Mouse (Mus musculus): Measurements from ENCODE around the gene Cwc25.

The Cwc25 gene

GRCm38 (mm10) chr11:97771410-97771809 lies 5.1 kb upstream of the Cwc25 start:
- ChIA-PET POLR2A (interaction anchor here in 2 of 4 experiments (0.5 to 24.4 kb wide), 6 partner anchors 7 to 196 kb away, joined by 3 to 667 read pairs (median 20); partner anchors contain the start of genes Rpl23 (in 2 of the 2), 1700001P01Rik (in 1 of the 2), Lasp1 (in 1 of the 2) and Srcin1 (in 1 of the 2)), CTCF (interaction anchor here in 1 of 4 experiments (0.5 kb wide), 1 partner anchor 11 kb away, joined by 10 read pairs; no protein-coding TSS in a partner anchor)

- ChIA-PET CTCF (interaction anchor here in 2 of 4 experiments (0.6 to 1.4 kb wide), 2 partner anchors 21 to 225 kb away, joined by 3 to 6 read pairs; no protein-coding TSS in a partner anchor), POLR2A (interaction anchor here in 3 of 4 experiments (1.0 to 24.4 kb wide), 12 partner anchors 9 to 181 kb away, joined by 3 to 667 read pairs (median 6); partner anchors contain the start of genes 1700001P01Rik (in 2 of the 3), Lasp1 (in 2 of the 3), Rpl23 (in 2 of the 3) and Fbxo47 (in 1 of the 3))
Measured at GRCm38 (mm10) chr11:97769704-97770103, 3.3 kb upstream of the Cwc25 start.

GRCm38 (mm10) chr11:97761638-97762037 lies 4.7 kb downstream of the Cwc25 start:
- ChIA-PET POLR2A (interaction anchor here in 3 of 4 experiments (0.6 to 1.8 kb wide), 8 partner anchors 13 to 367 kb away, joined by 3 to 7 read pairs (median 4); partner anchors contain the start of gene Rpl23 (in 2 of the 3)), CTCF (interaction anchor here in 2 of 4 experiments (0.6 to 1.9 kb wide), 9 partner anchors 13 to 122 kb away, joined by 3 to 8 read pairs (median 4); partner anchors contain the start of genes 1700001P01Rik (in 1 of the 2), Fbxo47 (in 1 of the 2) and Pip4k2b (in 1 of the 2))

- CTCF ChIA-PET, result interaction anchor here in 1 of 4 experiments (0.6 to 0.7 kb wide), 2 partner anchors 128 to 949 kb away, joined by 3 read pairs; no protein-coding TSS in a partner anchor
- POLR2A ChIA-PET, result interaction anchor here in 2 of 4 experiments (0.7 to 1.3 kb wide), 6 partner anchors 11 to 362 kb away, joined by 3 to 5 read pairs (median 4); partner anchors contain the start of gene Rpl23 (in 1 of the 2)
Measured at GRCm38 (mm10) chr11:97758942-97759341, 7.4 kb downstream of the Cwc25 start.

GRCm38 (mm10) chr11:97758125-97758524 lies 8.2 kb downstream of the Cwc25 start:
- ChIA-PET POLR2A (interaction anchor here in 2 of 4 experiments (0.5 to 1.3 kb wide), 8 partner anchors 8 to 237 kb away, joined by 3 to 4 read pairs (median 4); partner anchors contain the start of genes Cwc25 (in 2 of the 2) and Rpl23 (in 1 of the 2)), CTCF (interaction anchor here in 3 of 4 experiments (0.6 to 1.6 kb wide), 3 partner anchors 54 to 221 kb away, joined by 3 to 4 read pairs (median 3); no protein-coding TSS in a partner anchor)

GRCm38 (mm10) chr11:97753277-97753676 lies 13.1 kb downstream of the Cwc25 start:
- ChIA-PET CTCF (interaction anchor here in 2 of 4 experiments (0.5 to 0.6 kb wide), 2 partner anchors 88 to 238 kb away, joined by 3 to 7 read pairs; no protein-coding TSS in a partner anchor), POLR2A (interaction anchor here in 3 of 4 experiments (0.6 to 2.3 kb wide), 9 partner anchors 9 to 53 kb away, joined by 3 to 10 read pairs (median 6); partner anchors contain the start of genes Cwc25 (in 2 of the 3), 1700001P01Rik (in 1 of the 3), Pcgf2 (in 1 of the 3) and Pip4k2b (in 1 of the 3))

- ChIA-PET POLR2A (interaction anchor here in 2 of 4 experiments (0.7 to 3.2 kb wide), 14 partner anchors 10 to 108 kb away, joined by 3 to 15 read pairs (median 3); partner anchors contain the start of genes Cwc25 (in 2 of the 2), Rpl23 (in 2 of the 2), 1700001P01Rik (in 1 of the 2) and Pcgf2 (in 1 of the 2)), CTCF (interaction anchor here in 2 of 4 experiments (0.5 to 1.2 kb wide), 3 partner anchors 13 to 118 kb away, joined by 3 to 8 read pairs (median 5); no protein-coding TSS in a partner anchor)
Measured at GRCm38 (mm10) chr11:97748496-97748895, 17.9 kb downstream of the Cwc25 start.

- CTCF ChIA-PET, result interaction anchor here in 2 of 4 experiments (0.5 to 1.2 kb wide), 2 partner anchors 13 to 33 kb away, joined by 4 to 8 read pairs; no protein-coding TSS in a partner anchor
- POLR2A ChIA-PET, result interaction anchor here in 2 of 4 experiments (0.5 to 3.2 kb wide), 14 partner anchors 11 to 105 kb away, joined by 3 to 15 read pairs (median 3); partner anchors contain the start of genes Cwc25 (in 2 of the 2), Rpl23 (in 2 of the 2), 1700001P01Rik (in 1 of the 2) and Pcgf2 (in 1 of the 2)
Measured at GRCm38 (mm10) chr11:97747773-97748172, 18.6 kb downstream of the Cwc25 start.

GRCm38 (mm10) chr11:97745331-97745721 lies 21.0 kb downstream of the Cwc25 start:
- POLR2A ChIA-PET, result interaction anchor here (0.5 to 4.8 kb wide), 62 partner anchors 8 to 447 kb away, joined by 3 to 54 read pairs (median 4); partner anchors contain the start of genes Psmb3 (in 4 of the 4), 1700001P01Rik (in 3 of the 4), Rpl19 (in 3 of the 4) and Rpl23 (in 3 of the 4)
- CTCF ChIA-PET, result interaction anchor here in 2 of 4 experiments (0.8 to 2.0 kb wide), 4 partner anchors 16 to 100 kb away, joined by 3 to 9 read pairs (median 4); no protein-coding TSS in a partner anchor

GRCm38 (mm10) chr11:97744718-97745330 lies 21.5 kb downstream of the Cwc25 start:
- CTCF ChIA-PET, result interaction anchor here in 2 of 4 experiments (0.8 to 2.0 kb wide), 5 partner anchors 13 to 100 kb away, joined by 3 to 9 read pairs (median 4); no protein-coding TSS in a partner anchor
- POLR2A ChIA-PET, result interaction anchor here (0.5 to 4.8 kb wide), 70 partner anchors 9 to 789 kb away, joined by 3 to 54 read pairs (median 4); partner anchors contain the start of genes Psmb3 (in 4 of the 4), 1700001P01Rik (in 3 of the 4), Cwc25 (in 3 of the 4) and Rpl19 (in 3 of the 4)

GRCm38 (mm10) chr11:97744063-97744717 lies 22.2 kb downstream of the Cwc25 start, which contains the start of gene Pip4k2b:
Pip4k2b (minus strand) TSS chr11:97744704.
- ChIA-PET CTCF (interaction anchor here (0.5 to 2.0 kb wide), 9 partner anchors 12 to 258 kb away, joined by 3 to 9 read pairs (median 4); no protein-coding TSS in a partner anchor), POLR2A (interaction anchor here (0.5 to 4.8 kb wide), 60 partner anchors 9 to 789 kb away, joined by 3 to 54 read pairs (median 4); partner anchors contain the start of genes Psmb3 (in 4 of the 4), 1700001P01Rik (in 3 of the 4), Cwc25 (in 3 of the 4) and Rpl23 (in 3 of the 4))

- POLR2A ChIA-PET, result interaction anchor here in 3 of 4 experiments (0.6 to 4.8 kb wide), 25 partner anchors 8 to 311 kb away, joined by 3 to 54 read pairs (median 4); partner anchors contain the start of genes 1700001P01Rik (in 2 of the 3), Rpl23 (in 2 of the 3), Cwc25 (in 1 of the 3) and Mllt6 (in 1 of the 3)
- CTCF ChIA-PET, result interaction anchor here (0.5 to 2.0 kb wide), 6 partner anchors 11 to 145 kb away, joined by 3 to 15 read pairs (median 5); no protein-coding TSS in a partner anchor
Measured at GRCm38 (mm10) chr11:97743423-97743822, 22.9 kb downstream of the Cwc25 start.

GRCm38 (mm10) chr11:97742591-97742990 lies 23.8 kb downstream of the Cwc25 start:
- POLR2A ChIA-PET, result interaction anchor here in 3 of 4 experiments (0.7 to 4.8 kb wide), 20 partner anchors 10 to 142 kb away, joined by 3 to 54 read pairs (median 5); partner anchors contain the start of genes Psmb3 (in 2 of the 3), Rpl23 (in 2 of the 3), B230217C12Rik (in 1 of the 3) and Cwc25 (in 1 of the 3)

GRCm38 (mm10) chr11:97742157-97742556 lies 24.2 kb downstream of the Cwc25 start:
- CTCF ChIA-PET, result interaction anchor here in 1 of 4 experiments (1.6 kb wide), 1 partner anchor 97 kb away, joined by 5 read pairs; no protein-coding TSS in a partner anchor

More at GRCm38 (mm10) chr11:97742591-97742990, 23.8 kb downstream of the Cwc25 start:
- CTCF ChIA-PET, result interaction anchor here in 1 of 4 experiments (1.6 kb wide), 1 partner anchor 98 kb away, joined by 5 read pairs; no protein-coding TSS in a partner anchor

GRCm38 (mm10) chr11:97740190-97740589 lies 26.2 kb downstream of the Cwc25 start:
- POLR2A ChIA-PET, result interaction anchor here in 2 of 4 experiments (0.5 to 2.2 kb wide), 13 partner anchors 10 to 1726 kb away, joined by 3 to 9 read pairs (median 4); partner anchors contain the start of genes Psmb3 (in 1 of the 2), Rpl19 (in 1 of the 2) and Rpl23 (in 1 of the 2)
- CTCF ChIA-PET, result interaction anchor here in 3 of 4 experiments (0.6 to 1.3 kb wide), 6 partner anchors 41 to 372 kb away, joined by 4 to 14 read pairs (median 6); no protein-coding TSS in a partner anchor

More at GRCm38 (mm10) chr11:97742157-97742556, 24.2 kb downstream of the Cwc25 start:
- POLR2A ChIA-PET, result interaction anchor here (0.6 to 4.8 kb wide), 19 partner anchors 9 to 142 kb away, joined by 3 to 54 read pairs (median 5); partner anchors contain the start of genes Psmb3 (in 2 of the 4), B230217C12Rik (in 1 of the 4), Cwc25 (in 1 of the 4) and Fbxo47 (in 1 of the 4)
